Mouse (Mus musculus) lung, embryonic 14.5 days (tissue): ENCODE results near the gene Slc34a3. TPM values are rescaled to one million over a fixed set of nuclear protein-coding genes. Genes with fewer than 3 reads are reported as not detected.
A peak's percentile ranks its signal among the peaks of the same experiment; 100 is the strongest.

Source experiments
- ATAC-seq: fragments of 200-750 bp; cut with Nextera tagmentation; 2 replicates; pipeline ENCODE4 v1.8.0; 2017; ENCODE audit warnings: mild to moderate bottlenecking, moderate TSS enrichment, moderate library complexity; ENCODE audit not compliant: insufficient read depth
- DNase-seq: peaks from one replicate; pipeline ENCODE4 v3.0.0-alpha.2; 2015
- H3K27ac ChIP-seq: fragments of 300-500 bp; sonication (generic); 2 replicates; pipeline ENCODE4 v1.5.1; 2014; ENCODE audit warnings: low read depth, mild to moderate bottlenecking, moderate library complexity
- H3K27me3 ChIP-seq: fragments of 300-500 bp; sonication (generic); 2 replicates; pipeline ENCODE4 v1.6.1; 2014; ENCODE audit warnings: low read length, control low read depth; ENCODE audit not compliant: insufficient read depth
- H3K36me3 ChIP-seq: fragments of 300-500 bp; sonication (generic); 2 replicates; pipeline ENCODE4 v1.6.1; 2014; ENCODE audit warnings: control low read depth; ENCODE audit not compliant: insufficient read depth
- H3K4me1 ChIP-seq: fragments of 300-500 bp; sonication (generic); 2 replicates; pipeline ENCODE4 v1.6.1; 2014; ENCODE audit warnings: antibody characterized with exemption, control low read depth; ENCODE audit not compliant: insufficient read depth
- H3K4me2 ChIP-seq: fragments of 300-500 bp; sonication (generic); 2 replicates; pipeline ENCODE4 v1.6.1; 2014; ENCODE audit warnings: mild to moderate bottlenecking
- H3K4me3 ChIP-seq: fragments of 300-500 bp; sonication (generic); 2 replicates; pipeline ENCODE4 v1.5.1; 2014; ENCODE audit warnings: low read depth, low read length
- H3K9ac ChIP-seq: fragments of 300-500 bp; sonication (generic); 2 replicates; pipeline ENCODE4 v1.6.1; 2014
- H3K9me3 ChIP-seq: fragments of 300-500 bp; sonication (generic); 2 replicates; pipeline ENCODE4 v1.6.1; 2016; ENCODE audit warnings: low read depth, low read length, control low read depth
- CTCF ChIP-seq: IDR thresholded peaks from 2 replicates; pipeline ENCODE4 v1.5.1; 2016; ENCODE audit warnings: antibody characterized with exemption, low read depth
- WGBS: fragments of 180-500 bp; shearing (Covaris S2); extraction: QIAGEN DNeasy Blood & Tissue Kit; methylation state at CpG from one replicate; pipeline ENCODE4 v1.1.7; 2014; 5-methylcytosine and 5-hydroxymethylcytosine counted together
- polyA plus RNA-seq: library from polyadenylated mRNA; unstranded; fragments of >200 nt; fragmentation: Nextera tagmentation; extraction: Ambion mirVana; gene quantifications from 2 replicates; pipeline ENCODE4 v1.2.1, GENCODE M21; 2014

The Slc34a3 gene
- not detected in 2 replicates for polyA plus RNA-seq

DNA sequence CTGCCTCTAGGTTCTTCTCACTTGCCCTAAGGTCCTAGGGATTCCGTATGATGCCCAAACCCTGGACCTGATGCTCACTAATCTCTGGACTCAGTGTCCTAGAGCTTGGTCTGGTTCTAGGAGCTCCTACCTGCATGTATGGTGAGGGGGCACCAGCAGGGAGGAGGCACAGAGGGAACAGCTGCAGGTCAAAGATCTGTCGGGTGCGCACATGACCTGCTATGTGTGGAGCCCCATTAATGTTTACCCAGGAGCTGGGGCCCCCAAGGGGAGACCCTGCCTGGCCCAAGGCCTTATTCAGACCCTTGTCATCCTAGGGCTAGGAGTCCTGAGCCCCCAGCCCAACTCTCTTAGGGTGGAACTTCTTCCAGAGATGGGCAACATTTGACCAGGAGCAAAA, at the start of gene Slc34a3:
Gene Slc34a3, minus strand, starts transcription at position 315 of the 400 bp plus-strand sequence.
- H3K9ac ChIP-seq: no peak within 1 kb of the TSS
- no peak within 1 kb of the TSS for H3K4me2 ChIP-seq
- H3K27ac ChIP-seq: no peak within 1 kb of the TSS
- no peak for ATAC-seq
- H3K27me3 ChIP-seq: 0 out of 2 replicates have a peak, but pooled peaks cover 2% of the 10 kb centered on the region
- 67% methylated on average over 3 of the region's 3 CpGs for WGBS
- H3K9me3 ChIP-seq: no peaks in the 10 kb centered on the region
- DNase-seq: no peak
- H3K4me3 ChIP-seq: no peak within 1 kb of the TSS
- H3K4me1 ChIP-seq: no peaks in the 10 kb centered on the region
- TF ChIP-seq CTCF: no peak
- no peaks in the 10 kb centered on the region for H3K36me3 ChIP-seq

DNA sequence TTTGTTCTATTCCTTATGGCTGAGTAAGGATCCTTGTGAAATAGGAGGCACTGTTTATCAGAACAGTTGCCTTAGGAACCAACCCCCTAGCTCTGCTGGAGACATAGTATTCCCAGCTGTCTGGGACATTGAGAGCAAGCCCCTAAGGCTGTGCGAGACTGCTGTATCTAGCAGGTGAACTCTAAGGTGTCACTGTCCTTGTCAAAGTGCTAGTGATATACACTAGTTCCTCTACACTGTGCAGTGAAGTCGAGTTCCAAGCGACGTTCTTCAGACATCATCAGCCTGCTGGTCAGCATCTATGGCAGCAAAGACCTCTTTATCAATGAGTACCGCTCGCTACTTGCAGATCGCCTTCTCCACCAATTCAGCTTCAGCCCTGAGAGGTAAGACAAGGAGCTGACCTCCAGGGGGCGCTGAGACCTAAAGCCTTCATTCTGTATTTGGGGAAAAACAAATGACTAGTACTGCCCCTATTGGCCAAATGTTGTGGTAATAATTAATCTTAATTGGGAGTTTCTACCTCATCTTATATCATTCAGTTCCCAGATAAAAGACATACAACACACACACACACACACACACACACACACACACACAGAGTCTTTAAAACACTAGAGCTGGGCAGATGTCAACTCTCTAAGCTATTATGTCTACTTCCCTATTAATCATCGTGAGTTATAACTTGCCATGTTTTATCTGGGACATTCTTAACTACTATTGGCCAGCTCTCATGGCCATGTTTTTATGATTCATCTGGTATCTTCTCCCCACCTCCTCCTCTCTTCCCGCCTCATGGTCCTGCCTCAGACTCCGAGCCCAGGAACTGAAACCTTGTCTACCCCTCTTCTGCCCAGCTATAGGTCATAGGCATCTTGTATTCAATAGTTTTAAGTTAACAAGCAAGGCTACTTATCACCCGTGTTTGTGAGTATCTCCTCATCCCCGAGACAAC, 45.0 kb upstream of the Slc34a3 start:
- H3K36me3 ChIP-seq: peaks cover 92% of the 10 kb centered on the region
- ATAC-seq (no peak), DNase-seq (peak; percentile 90)
- no peak overlapping the region for H3K4me2 ChIP-seq
- peak; percentile 84 for TF ChIP-seq CTCF
- WGBS: 59% methylated on average over 13 of the region's 13 CpGs
- H3K4me3 ChIP-seq: no peak overlapping the region
- no peaks in the 10 kb centered on the region for H3K9me3 ChIP-seq
- no peaks in the 10 kb centered on the region for H3K4me1 ChIP-seq
- H3K27ac ChIP-seq: no peak overlapping the region
- no peaks in the 10 kb centered on the region for H3K27me3 ChIP-seq
- no peak overlapping the region for H3K9ac ChIP-seq

DNA sequence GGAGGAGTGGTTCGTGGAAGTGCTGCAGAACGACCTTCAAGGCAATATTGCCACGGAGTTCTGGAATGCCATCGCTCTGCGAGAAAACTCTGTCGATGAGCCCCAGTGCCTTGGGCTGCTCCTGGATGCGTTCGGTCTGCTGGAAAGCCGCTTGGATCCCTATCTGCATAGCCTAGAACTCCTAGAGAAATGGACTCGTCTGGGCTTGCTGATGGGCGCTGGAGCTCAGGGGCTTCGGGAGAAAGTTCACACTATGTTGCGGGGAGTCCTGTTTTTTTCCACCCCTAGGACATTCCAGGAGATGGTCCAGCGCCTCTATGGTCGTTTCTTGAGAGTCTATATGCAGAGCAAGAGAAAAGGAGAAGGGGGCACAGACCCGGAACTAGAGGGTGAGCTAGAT, 38.8 kb upstream of the Slc34a3 start:
- DNase-seq (no peak), ATAC-seq (no peak)
- Histone ChIP-seq H3K27ac (no peak overlapping the region), H3K4me3 (peak overlapping the region; percentile 95), H3K4me1 (peaks cover 15% of the 10 kb centered on the region), H3K4me2 (peak overlapping the region; percentile 96), H3K36me3 (peaks cover 74% of the 10 kb centered on the region), H3K9ac (peak overlapping the region; percentile 86), H3K27me3 (no peaks in the 10 kb centered on the region), H3K9me3 (no peaks in the 10 kb centered on the region)
- no peak for TF ChIP-seq CTCF
- WGBS: 29% methylated on average over 16 of the region's 16 CpGs

DNA sequence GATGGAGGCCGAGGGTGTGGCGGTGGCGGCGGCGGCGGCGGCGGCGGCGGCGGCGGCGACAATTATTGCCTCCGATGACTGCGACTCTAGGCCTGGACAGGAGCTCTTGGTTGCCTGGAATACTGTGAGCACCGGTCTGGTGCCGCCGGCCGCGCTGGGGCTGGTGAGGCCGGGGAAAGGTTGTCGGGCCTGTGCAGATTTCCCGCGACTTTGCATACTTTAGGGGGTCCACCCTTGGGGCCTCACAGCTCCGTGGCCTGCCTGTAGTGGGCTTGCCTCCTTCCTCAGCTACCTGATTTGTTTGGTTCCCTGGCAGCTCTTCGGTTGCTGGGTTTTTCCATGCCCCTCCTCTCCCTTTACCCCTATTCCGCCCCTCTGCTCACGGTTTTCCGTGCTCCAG, 38.4 kb upstream of the Slc34a3 start:
- H3K36me3 ChIP-seq: peaks cover 69% of the 10 kb centered on the region
- peak overlapping the region; percentile 96 for H3K4me2 ChIP-seq
- DNase-seq: peak; percentile 17
- peak overlapping the region; percentile 58; the same call in 1 of the 2 replicates for H3K27ac ChIP-seq
- WGBS: 0% methylated on average over 28 of the region's 29 CpGs
- H3K27me3 ChIP-seq: no peaks in the 10 kb centered on the region
- TF ChIP-seq CTCF: no peak
- peaks cover 15% of the 10 kb centered on the region for H3K4me1 ChIP-seq
- peak overlapping the region; percentile 86 for H3K9ac ChIP-seq
- H3K4me3 ChIP-seq: peak overlapping the region; percentile 95
- peak; percentile 69 for ATAC-seq
- no peaks in the 10 kb centered on the region for H3K9me3 ChIP-seq

DNA sequence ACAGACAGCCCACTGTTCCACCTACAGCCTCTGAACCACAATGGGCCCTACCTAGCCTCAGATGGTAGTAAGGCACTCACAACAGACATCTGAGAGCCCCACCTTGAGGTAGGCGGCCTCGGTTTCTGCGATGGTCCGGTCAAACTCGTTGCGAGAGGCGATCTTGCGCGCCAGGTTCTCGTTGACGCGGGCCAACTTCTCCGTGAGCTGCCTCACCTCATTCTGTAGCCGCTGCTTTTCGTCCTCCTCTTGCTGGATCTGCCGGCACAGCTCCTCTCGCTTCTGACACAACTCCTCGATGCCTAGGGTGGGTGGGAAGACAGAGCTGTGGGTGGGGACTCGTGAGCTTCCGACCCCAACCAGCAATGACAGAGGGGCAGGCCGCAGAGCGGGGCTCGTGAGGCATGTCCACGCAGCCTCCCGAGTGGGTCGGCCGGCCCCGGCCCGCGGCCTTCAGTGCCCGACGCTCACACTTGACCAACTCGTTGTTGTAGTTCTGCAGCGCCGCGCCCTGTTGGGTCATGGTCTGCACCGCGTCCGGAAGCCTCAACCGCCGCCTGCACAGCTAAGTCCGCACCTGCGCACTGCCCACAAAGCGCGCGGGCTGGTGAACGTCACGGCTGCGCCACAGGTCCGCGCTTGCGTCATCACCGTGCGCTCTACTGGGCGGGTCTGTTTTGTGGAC, 37.8 kb upstream of the Slc34a3 start, which contains the start of the genes Ssna1 and Anapc2:
Gene Ssna1, minus strand, starts transcription at position 612 of the 685 bp plus-strand sequence.
Gene Anapc2, plus strand, starts transcription at position 652 of the 685 bp plus-strand sequence.
- Histone ChIP-seq H3K36me3 (peaks cover 63% of the 10 kb centered on the region), H3K9me3 (no peaks in the 10 kb centered on the region), H3K9ac (peak within 1 kb of the TSS; percentile 86), H3K27ac (peak within 1 kb of the TSS; percentile 58), H3K4me1 (peaks cover 15% of the 10 kb centered on the region), H3K4me2 (peak within 1 kb of the TSS; percentile 96), H3K27me3 (no peaks in the 10 kb centered on the region), H3K4me3 (peak within 1 kb of the TSS; percentile 95)
- peak; percentile 41; the same call in 1 of the 2 replicates for TF ChIP-seq CTCF
- DNase-seq (peak; percentile 99), ATAC-seq (peak; percentile 97)
- WGBS: under 1% methylated on average over 55 of the region's 55 CpGs

DNA sequence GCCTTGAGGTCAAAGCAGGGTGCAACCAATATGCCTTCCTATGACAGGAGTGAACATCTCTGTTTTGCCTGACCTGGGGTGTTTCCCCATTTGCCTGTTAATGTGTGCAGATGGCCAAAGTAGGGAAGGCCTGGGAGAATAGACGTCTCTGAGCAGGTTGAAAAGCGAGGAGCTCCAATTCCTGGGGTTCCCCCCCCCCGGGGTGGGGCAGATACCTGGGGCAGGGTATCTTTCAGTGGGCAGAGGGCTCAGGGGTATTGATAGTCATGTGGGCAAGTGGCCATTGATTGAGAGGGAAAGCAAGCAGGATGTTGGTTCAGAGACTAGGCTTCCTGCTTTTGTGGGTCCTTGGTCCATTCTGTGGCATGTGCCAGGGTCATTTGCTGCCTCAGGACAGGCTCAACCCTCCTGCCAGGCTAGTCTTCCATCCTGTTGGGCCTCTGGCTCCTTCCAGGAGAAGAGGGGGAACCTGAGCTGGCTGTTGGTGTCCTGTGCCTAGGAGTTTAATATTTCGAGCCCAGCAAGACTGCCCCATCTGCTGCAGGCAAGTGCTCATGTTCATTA, 33.7 kb upstream of the Slc34a3 start:
- Histone ChIP-seq H3K27me3 (peaks cover 16% of the 10 kb centered on the region), H3K4me2 (no peak overlapping the region), H3K4me1 (0 out of 2 replicates have a peak, but pooled peaks cover 5% of the 10 kb centered on the region), H3K9me3 (no peaks in the 10 kb centered on the region), H3K9ac (no peak overlapping the region), H3K36me3 (peaks cover 27% of the 10 kb centered on the region), H3K27ac (no peak overlapping the region), H3K4me3 (no peak overlapping the region)
- DNase-seq (no peak), ATAC-seq (no peak)
- no peak for TF ChIP-seq CTCF
- WGBS: 62% methylated on average over 4 of the region's 4 CpGs
